Mouse (Mus musculus): Measurements from ENCODE around the gene Csnk1d. TPM values are rescaled to one million over a fixed set of nuclear protein-coding genes. Genes with fewer than 3 reads are reported as not detected.

Csnk1d gene
- total RNA-seq, 2 experiments from 2014 or later, result 165 to 166 TPM

GRCm38 (mm10) chr11:120916477-120916876 lies 74.7 kb downstream of the Csnk1d start:
- no peak for DNase-seq (ENCODE audit: low spot score in 2 of 2)

GRCm38 (mm10) chr11:120913796-120914195 lies 77.3 kb downstream of the Csnk1d start:
- no peak for DNase-seq (ENCODE audit: low spot score in 2 of 2)

Other genes with a start within 250 kb of the Csnk1d start
- 10 to 100 TPM; 20.2 to 49.6 TPM for gene Hmga1b, start 228.5 kb downstream of the Csnk1d start, total RNA-seq (2021)
- gene Rfng, start 207.1 kb downstream of the Csnk1d start, total RNA-seq (2021), result 10 to 100 TPM; 18.9 to 22.7 TPM
- gene Gps1, start 207.1 kb downstream of the Csnk1d start, total RNA-seq (2021), result 100 to 1,000 TPM; 109 to 111 TPM
- gene Dus1l, start 194.9 kb downstream of the Csnk1d start, total RNA-seq (2021), result 10 to 100 TPM; 66.8 to 71.1 TPM
- gene Fasn, start 166.8 kb downstream of the Csnk1d start, total RNA-seq (2021), result 10 to 100 TPM; 86.7 to 96.3 TPM
- 10 to 100 TPM; 14.3 to 14.4 TPM for gene Ccdc57, start 58.5 kb downstream of the Csnk1d start, total RNA-seq (2021)
- gene Slc16a3, start 42.9 kb downstream of the Csnk1d start, total RNA-seq (2021), result 1 to 10 TPM; 6.9 to 8.6 TPM
- under 1 TPM; 0.42 to 0.54 TPM for gene Cd7, start 48.1 kb upstream of the Csnk1d start, total RNA-seq (2021)
- gene Sectm1b, start 72.2 kb upstream of the Csnk1d start, total RNA-seq (2021), result under 1 TPM; 0.48 TPM
- gene Sectm1a, start 89.9 kb upstream of the Csnk1d start, total RNA-seq (2021), result under 1 TPM in 1 of 2 experiments, not detected in 1; 0.22 TPM
- not detected for gene Tex19.2, start 127.3 kb upstream of the Csnk1d start, total RNA-seq (2021)
- gene Tex19.1, start 154.8 kb upstream of the Csnk1d start, total RNA-seq (2021), result not detected
- not detected for gene Uts2r, start 168.9 kb upstream of the Csnk1d start, total RNA-seq (2021)
- gene Hexdc, start 213.1 kb upstream of the Csnk1d start, total RNA-seq (2021), result 10 to 100 TPM; 21.9 to 22.5 TPM
- 10 to 100 TPM; 23.6 to 26.0 TPM for gene Ogfod3, start 213.4 kb upstream of the Csnk1d start, total RNA-seq (2021)
- 10 to 100 TPM; 27.6 to 28.3 TPM for gene Cybc1, start 238.0 kb upstream of the Csnk1d start, total RNA-seq (2021)
- gene Narf, start 245.9 kb upstream of the Csnk1d start, total RNA-seq (2021), result 10 to 100 TPM; 28.4 to 36.2 TPM